Mouse (Mus musculus) brain, embryonic 14.5 days (tissue): ENCODE data around the gene Ppm1g.

Experiments
- CTCF ChIP-seq: fragments of 200-500 bp; IDR thresholded peaks from 2 replicates; pipeline ENCODE4 v1.5.1; 2012; ENCODE audit warnings: inconsistent platforms, mild to moderate bottlenecking, moderate library complexity, borderline replicate concordance; ENCODE audit not compliant: insufficient read depth, insufficient read length; ENCODE audit errors: extremely low read depth
- POLR2A ChIP-seq: fragments of 200-500 bp; IDR thresholded peaks from 2 replicates; pipeline ENCODE4 v1.6.1; 2012; ENCODE audit warnings: mild to moderate bottlenecking, inconsistent platforms, borderline replicate concordance; ENCODE audit not compliant: poor library complexity, insufficient read depth, insufficient read length, severe bottlenecking; ENCODE audit errors: extremely low read depth

DNA sequence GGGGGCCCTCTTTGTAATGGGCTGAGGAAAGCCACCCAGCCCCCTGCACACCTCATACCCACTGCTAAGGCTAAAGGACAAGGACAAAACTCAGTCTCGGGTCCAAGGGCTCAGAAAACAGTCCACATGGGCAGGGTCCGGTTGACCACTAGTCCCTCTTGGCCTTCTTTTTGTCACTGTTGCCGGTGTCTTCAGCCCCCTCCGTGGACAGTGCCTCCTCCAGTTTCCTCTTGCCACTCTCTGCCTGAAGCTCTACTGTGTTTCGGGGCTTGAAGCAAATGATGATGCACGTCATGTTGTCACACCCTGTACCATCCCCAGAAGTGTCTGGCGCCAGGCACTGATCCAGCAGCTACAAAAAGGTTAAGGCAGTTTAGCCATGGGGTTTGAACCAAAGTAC, 17.6 kb downstream of the Ppm1g start:
- TF ChIP-seq CTCF, result no peak
- no peak for TF ChIP-seq POLR2A
